Mouse (Mus musculus) myocyte (in vitro differentiated cells): ENCODE data around the gene Man2a2.
A peak's percentile ranks its signal among the peaks of the same experiment; 100 is the strongest.

Source experiments
- E2F4 ChIP-seq: IDR thresholded peaks from one replicate; pipeline ENCODE4 v1.6.1; 2011; ENCODE audit warnings: mild to moderate bottlenecking, control low read depth, moderate library complexity; ENCODE audit not compliant: insufficient read depth
- MYOG ChIP-seq, 3 experiments: IDR thresholded peaks; one replicate each; pipeline ENCODE4 v1.6.1; 2011; ENCODE audit warnings: control low read depth in 2 of 3, low read depth in 2 of 3, mild to moderate bottlenecking in 2 of 3; ENCODE audit not compliant: insufficient read length in 2 of 3, control insufficient read depth in 1 of 3, insufficient read depth in 1 of 3
- POLR2A ChIP-seq: IDR thresholded peaks from one replicate; pipeline ENCODE4 v1.6.1; 2011; ENCODE audit warnings: low read depth, mild to moderate bottlenecking, control low read depth, moderate library complexity; ENCODE audit not compliant: insufficient read length
- USF1 ChIP-seq: IDR thresholded peaks from one replicate; pipeline ENCODE4 v1.6.1; 2011; ENCODE audit warnings: low read depth, mild to moderate bottlenecking, control low read depth, moderate library complexity

GRCm38 (mm10) chr7:80342858-80343257, 28.3 kb downstream of the Man2a2 start, which contains the start of gene Hddc3:
- TF ChIP-seq POLR2A (peak; percentile 81), USF1 (no peak), MYOG (IDR thresholded peaks at IDR 0.05; ENCODE audit: control insufficient read depth in 1 of 3, insufficient read depth in 1 of 3, insufficient read length in 2 of 3, low read depth in 2 of 3) (peak in 2 of 3 experiments; percentile 4 to 31), E2F4 (no peak)
